Mouse (Mus musculus) layer of hippocampus, adult 9-11 months (tissue): Measurements from ENCODE around the gene Strbp.

Source experiments
- DNase-seq: peaks from one replicate; pipeline ENCODE4 v3.0.0; 2022

Strbp gene

DNA sequence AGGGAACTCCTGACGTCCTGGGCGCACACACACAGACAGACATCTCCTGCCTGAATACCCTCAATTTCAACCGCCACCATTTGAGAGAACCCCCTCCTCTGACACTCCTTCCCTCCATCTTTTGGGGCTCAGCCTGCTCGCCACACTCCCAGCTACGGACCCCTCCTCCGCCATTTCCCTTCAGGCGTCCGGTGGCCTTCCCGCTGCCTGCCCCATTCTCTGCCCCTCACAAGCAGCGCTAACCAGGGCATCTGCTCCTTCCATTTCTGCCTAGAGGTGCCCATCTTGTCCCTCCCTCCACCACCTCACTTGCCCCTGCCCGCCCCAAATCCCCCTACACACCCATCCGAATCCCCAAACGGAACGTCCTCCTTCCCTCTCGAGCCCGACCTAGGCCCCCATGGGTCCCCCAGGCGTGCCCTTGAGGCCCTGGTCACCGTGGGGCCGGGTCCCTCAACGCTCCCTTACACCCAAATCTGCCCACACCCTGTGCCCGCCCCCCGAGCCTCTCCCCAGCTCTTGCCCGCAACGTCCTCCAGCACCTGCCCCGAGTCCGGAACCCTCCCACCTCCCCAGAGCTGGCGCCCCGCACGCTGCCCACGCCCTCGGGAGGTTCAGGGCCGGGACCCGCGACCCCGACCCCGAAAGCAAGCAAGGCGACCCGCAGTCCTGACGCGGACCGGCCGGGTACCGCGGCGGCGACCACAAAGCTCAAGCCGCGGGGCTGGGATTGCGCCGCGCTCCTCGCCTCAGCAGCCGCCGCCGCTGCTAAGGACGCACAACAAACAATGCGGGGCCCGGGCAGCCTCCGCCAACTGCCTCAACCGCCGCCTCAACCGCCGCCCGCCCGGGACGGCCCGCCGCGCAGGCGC lies 1.1 kb downstream of the Strbp start:
- DNase-seq: peak; percentile 20

DNA sequence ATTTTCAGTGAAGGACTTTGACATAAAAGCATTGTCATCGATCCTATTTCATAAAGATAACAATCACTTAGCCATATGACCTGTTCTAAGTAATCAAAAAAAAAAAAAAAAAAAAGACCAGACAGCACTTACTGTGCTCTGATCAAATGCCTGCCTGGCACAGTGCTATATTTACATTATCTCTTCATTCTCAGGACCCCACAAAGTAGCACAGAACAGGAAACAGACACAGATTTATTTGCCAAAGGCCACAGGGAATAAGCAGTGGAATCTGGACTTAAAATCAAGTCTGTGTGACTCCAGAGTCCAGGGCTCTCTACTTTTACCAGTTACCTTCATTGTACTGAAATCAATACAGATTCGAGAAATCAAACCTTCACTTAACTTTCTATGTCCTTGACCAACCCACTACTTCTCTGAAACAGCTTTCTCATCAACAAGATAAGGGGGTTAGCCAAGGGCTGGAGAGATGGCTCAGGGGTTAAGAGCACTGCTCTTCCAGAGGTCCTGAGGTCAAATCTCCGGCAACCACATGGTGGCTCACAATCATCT lies 14.5 kb downstream of the Strbp start:
- DNase-seq: no peak

DNA sequence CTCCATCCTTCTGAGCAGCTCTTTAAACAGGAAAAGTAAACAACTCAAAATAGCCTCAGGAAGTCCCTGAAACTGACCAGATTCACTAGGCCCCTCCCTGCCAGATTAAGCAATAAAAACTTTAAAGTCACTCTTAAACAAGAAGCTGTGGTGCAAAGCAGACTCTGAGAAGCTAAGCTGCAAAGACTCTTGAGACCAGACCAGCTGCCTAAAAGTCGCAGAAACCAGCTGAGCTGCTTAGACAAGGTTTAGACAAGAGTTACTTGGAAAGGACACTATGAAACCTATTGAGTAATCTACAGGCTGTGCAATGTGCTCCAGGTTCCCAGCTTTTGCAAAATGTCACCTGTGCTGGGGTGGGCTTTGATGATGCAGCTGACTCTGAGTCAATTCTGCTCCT lies 16.6 kb downstream of the Strbp start:
- DNase-seq: no peak

DNA sequence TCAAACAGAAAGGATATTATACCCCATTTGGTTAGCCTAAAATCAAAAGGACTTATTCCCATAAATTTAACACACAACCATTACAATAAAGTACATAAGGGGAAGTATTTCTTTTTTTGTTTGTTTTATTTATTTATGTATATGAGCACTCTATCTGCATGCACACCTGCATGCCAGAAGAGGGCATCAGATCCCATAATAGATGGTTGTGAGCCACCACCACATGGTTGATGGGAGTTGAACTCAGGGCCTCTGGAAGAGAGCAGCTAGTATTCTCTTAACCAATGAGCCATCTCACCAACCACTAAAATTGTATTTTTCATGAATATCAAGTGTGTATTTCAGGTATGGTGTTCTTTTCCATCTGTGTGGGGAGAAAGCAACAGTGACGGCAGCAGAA lies 18.8 kb downstream of the Strbp start:
- DNase-seq: no peak

DNA sequence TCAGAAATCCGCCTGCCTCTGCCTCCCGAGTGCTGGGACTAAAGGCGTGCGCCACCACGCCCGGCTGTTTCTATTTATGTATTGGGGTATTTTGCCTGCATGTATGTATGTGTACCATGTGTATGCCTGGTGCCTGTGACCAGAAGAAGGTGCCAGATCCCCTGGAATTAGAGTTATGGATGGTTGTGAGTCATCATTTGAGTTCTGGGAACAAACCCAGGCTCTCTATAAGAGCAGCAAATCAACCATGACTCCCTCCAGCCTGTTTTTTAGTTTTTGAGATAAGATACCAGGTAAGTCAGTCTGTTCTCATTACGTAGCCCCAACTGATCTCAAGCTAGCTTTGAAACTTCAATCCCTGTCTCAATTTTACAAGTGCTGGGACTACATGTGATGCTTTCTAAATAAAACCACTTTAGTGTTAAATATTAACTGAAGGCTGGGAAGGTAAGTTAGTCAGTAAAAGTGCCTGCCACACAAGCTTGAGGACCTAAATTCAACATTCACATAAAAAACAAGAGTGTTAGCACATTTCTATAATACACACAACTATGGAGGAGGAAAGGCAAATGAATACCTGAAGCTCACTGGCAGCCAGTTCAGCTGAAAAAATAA lies 21.4 kb downstream of the Strbp start:
- no peak for DNase-seq

DNA sequence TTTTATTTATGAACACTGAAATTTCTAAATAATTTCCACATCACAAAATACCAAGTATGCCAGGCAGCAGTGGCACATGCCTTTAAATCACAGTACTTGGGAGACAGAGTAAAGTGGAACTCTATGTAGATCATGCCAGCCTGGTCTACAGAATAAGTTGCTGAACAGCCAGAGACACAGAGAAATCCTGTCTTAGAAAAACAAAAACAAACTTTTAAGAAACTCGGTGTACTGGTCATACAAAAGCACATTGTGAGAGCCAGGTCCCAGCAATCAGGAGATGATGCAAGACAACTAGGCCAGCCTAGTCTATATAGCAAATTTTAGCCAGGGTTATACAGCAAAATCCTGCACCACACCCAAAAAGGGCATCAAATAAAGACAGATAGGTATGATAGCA lies 52.6 kb downstream of the Strbp start:
- DNase-seq: no peak

DNA sequence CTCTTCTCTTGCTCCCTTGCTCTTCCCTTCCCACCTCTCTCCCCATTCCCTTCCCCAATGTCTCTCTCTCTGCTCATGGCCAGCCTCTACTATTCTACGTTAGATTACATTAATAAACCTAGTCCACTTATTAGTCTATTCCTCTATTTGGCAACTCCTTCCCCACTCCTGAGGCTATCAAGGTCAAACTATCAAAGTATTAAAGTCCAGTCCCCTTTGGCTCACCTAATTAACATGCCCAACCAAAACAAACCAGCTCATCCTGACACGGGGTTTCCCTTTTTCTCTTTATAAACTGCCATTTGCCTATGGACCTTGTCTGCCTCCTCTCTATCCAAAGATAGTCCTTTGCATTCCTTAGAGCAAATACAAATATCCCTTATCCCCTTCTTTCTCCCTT lies 54.1 kb downstream of the Strbp start:
- no peak for DNase-seq

DNA sequence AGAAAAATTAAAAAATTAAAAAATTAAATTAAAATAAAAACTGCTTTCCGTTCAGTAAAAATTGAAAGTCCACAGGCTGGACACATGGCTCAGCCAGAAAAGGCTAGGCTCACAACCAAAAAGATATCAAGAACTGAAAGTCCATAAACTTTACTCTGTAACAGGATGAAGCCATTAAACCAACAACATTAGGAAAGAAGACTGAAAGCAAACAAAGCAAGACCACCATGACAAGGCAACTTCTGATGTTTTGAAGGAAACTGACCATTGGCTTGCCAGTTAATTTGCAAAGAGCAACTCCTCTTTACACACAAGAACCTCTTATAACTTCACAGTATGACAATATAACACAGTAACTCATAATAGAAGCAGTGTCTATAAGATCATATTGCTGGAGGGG lies 54.7 kb downstream of the Strbp start:
- no peak for DNase-seq

DNA sequence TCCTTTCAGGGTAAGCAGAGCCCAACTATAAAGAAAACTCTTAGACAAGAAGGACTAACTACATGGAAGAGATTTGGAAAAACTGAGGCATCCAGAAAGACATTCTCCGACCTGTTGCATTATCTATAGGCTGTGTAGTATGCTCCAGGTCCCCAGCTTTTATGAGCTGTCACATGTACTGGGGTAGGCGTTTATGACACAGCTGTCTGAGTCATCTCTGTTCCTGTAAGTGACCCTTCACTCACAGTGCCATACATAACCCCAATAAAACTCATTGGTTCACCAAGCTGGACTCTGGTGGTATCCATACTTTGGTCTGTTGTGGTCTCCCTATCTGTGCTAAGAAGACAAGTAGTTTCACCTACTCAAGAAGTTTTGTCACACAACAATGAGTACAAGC lies 80.3 kb downstream of the Strbp start:
- DNase-seq: no peak

DNA sequence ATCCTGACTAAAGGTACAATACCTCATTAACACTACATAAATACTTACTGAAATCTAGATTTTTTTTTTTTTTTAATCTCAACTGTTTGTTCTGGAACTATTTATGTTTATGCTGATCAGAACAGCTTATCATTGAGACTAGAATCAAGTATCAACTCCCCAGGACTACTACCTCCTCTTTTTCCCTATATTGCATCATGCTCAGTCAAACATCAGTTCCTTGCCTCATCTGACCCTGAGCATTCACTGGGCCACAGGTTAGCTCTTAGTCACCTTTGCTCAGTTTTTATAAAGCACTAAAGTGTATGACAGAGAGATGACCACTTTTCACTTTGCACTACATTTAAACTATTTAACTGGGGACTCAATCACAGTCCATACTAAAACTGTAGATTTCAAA lies 115.7 kb downstream of the Strbp start:
- no peak for DNase-seq

DNA sequence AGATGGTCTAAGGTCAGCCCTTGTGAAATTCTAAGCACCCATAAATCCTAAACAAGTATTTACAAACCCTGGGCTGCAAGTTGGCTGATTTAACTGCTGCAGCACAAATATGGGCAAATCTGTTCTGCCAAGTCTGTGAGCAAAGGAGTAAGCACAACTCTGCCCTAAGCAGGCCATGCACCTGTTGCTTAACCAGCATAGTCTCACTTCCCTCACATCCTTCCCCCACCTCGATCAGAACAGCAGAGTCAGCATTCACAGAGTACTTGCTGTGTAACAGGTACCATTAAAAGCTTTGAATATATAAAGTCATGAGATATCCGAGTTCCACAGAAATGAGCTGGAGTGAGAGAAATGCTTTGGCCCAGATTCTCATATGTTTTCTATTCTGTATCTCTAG lies 125.5 kb downstream of the Strbp start:
- DNase-seq: no peak

DNA sequence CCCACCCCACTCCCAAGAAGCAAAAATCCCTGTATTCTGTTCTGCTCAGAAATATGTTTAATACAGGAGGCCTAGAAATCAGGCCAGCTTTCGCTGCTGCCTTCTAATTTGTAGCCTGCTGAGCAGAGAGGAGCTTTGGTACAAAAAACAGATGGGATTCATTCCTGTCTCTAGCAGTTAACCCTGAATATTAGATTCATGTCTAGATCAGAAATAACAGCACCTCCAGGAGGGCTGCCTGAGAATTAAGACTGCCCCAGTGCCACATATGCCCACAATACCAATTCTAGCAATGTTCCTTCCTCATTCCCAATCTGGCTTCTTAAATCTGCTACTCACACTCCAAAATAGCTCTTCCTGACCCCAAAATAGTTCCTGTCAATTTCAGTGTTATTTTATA lies 127.0 kb downstream of the Strbp start:
- peak; percentile 59 for DNase-seq

DNA sequence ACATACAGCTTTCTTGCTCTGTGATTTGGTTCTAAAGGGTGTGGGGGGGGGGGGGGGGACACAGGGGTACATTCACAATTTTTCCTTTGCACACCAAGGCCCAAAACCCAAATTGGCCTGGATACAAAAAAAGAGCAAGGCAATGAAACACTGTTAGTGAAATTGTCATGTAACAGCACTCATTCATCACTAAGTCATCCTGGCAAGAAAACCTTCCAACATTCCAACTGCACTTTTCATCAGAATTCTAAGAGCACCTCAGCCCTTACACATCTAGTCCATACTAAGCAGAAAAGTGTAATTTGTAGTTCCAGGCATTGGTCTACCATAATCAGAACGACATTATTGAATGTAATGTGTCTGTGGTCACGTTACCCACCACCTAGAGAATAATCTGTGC lies 131.5 kb downstream of the Strbp start:
- no peak for DNase-seq

DNA sequence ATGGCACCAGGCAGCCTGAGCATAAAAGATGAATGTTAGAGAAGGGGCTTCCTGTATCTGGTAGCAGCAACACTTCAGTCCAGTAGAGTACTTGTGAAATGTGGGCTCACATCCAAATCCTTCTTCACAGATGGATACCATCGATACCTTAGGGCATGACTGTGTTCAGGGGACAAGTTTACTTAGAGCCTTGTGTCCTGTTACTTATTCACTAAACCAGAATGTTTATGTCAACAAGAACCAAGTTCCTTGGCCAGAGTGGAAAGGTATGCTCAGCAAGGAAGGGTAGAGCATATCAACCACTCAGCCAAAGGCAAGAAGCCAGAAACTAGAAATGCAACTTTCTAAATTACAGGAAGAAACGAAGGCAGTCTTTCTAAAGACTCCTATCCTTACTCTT lies 133.0 kb downstream of the Strbp start:
- DNase-seq: no peak

DNA sequence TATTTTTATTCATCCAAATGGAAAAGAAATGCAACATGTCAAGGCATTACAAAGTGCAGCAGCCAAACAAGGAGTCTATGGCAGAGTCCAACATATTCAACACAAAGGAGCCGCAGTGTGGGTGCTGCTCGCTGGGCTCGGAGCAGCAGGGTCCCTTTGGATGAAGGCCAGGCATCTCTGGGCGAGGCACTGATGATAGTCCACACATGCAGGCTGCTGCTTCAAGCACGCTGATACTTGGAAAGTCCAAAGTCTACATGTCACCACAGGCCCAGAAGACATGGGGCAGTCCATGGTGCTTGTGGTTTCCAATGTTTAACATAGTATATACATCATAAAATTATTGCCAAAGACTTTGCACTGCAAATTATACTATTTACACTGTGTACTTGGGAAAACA lies 133.8 kb downstream of the Strbp start:
- no peak for DNase-seq

DNA sequence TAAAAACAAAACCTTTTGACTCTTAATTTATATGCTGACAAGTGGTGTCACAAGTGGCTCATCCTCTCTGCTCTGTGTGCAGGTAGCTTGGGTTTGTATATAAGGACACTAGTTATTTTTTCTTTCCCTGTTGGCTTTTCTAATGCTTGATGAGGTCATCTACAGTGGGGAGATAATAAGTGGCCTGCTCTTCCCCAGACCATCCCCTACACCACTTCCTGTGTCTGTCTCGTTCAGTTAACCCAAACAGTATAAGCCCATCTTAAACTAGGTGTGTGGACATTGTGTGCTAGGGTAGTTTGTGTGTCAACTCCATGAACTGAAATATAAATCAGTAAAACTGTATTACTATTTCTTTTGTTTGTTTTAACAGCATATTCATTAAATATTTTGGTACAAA lies 137.6 kb downstream of the Strbp start:
- DNase-seq: no peak

DNA sequence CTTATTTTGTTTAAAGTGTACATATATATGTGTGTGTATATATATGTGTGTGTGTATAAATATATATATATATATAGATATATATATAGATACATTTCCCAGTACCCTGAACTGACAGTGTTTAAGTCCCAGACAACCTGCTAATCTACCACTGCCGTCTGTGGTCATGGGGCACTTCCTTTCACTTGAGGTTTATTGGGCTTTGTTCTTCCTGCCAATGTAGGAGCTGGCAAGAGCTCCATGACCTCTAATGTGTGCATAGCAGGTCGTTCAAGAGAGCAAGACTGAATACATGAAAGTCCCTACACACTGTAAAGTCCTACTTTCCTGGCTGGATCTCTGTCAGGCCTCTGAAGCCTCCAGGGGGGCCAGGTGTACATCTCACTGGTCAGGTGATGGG lies 138.1 kb downstream of the Strbp start:
- no peak for DNase-seq

DNA sequence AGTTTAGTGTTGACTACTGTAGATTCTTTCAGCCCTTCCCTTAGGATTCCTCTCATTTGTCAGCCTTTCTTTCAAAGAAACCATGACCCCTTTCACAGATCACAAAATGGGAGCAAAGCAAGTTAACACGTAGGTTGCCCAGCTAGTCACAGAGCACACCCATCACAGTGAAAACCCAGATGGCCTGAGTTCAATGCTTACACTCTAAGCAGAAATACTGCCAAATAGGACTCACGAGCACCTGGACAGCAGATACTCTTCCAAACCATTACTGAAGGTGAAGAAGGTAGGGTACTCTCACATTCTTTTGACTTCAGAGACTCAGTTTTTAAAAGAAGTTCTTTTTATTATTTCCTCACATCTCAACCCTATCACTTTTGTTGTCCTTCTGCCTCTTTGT lies 147.3 kb downstream of the Strbp start:
- no peak for DNase-seq

DNA sequence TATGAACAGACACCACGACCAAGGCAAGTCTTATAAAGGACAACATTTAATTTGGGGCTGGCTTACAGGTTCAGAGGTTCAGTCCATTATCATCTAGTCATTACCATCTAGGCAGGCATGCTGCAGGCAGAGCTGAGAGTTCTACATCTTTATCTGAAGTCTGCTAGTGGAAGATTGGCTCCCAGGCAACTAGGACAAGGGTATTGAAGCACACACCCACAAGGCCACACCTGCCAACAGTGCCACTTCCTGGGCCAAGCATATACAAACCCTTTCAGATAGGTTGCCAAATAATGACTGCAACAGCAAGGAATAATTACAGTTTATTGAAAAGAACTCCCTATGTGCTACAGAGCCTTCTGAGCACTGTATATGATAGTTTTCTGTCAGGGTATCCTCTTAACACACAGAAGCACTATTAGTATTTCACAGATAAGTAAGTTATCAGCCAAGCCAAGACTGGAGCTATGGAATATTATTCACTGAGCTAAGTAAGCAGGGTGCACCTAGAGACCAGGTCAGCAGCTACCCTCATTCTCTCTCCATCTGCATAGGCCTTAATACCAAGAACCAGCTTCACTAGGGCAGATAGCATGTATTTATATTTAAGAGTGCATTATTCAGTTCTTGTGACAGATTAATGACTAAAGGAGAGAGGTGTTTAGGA lies 154.2 kb downstream of the Strbp start:
- DNase-seq: no peak

DNA sequence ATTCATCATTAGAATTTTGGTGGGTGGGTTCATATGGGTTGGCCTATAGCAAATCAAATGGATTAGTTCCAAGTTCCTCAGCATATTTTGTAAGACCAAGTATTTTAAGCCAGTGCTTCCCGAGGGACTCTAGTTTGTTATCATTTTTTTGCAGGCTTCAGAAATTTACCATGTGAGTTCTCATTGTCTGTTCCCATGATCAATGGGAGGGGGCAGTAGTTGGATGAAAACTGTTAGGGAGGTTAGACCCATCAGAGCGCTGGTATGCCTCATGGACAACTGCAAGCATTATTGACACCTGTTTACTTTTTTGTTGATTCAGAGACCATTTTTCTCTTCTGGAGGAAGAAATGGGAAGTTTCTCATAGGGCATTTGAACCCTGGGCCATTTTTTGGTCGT lies 172.0 kb downstream of the Strbp start:
- no peak for DNase-seq

DNA sequence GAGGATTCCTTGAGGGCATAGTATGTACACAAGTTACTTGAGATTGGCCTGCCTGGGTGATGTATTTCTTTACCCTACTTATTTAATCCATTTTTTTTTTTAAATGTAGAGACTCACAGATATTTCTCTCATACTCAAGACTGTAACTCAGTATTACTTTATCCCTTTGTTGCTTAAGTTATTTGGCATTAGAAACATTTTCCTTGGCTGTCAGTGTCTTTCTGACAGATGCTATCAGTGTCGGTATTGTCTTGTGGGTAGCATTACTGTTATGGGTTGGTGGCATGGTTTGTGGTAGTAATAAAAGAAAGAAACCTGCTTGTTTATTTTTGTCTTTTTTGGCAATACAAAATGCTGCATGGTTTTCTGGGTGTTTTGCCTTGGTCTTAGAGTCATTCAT lies 172.9 kb downstream of the Strbp start:
- DNase-seq: no peak

DNA sequence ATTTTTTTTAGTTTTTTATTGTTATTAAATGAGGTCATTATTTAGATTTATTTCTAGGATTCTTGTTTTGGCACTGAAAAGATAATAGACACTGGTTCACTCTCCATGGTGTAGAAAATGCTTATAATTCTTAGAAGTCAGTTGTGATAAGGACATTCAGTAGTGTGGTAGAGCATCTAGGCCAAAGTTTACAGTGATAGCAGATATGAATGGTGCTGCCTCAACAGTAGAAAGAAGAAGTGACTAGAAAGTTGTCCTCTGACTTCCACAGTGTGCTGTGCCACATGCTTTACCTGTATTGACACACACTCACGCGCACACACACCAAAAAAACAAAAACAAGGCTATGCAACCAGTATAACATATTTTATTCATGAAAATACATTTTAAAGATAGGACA lies 174.3 kb downstream of the Strbp start:
- no peak for DNase-seq

DNA sequence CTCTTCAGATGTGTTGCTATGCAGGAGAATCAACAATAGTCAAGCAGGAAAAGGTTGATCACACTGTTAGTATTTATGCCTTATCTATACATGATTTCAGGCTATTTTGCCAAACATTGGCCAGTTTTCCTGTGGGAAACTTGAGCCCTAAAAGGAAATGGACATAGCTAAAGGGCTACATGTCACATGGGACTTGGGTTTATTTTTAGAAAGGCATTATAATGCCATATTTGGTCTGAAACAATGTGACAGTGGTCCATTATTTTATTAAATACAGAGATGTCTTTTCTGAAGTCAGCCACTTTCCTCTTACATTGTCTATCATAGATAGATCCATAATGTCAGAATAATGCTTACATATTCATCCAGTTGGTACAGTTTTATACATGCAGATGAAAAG lies 176.1 kb downstream of the Strbp start:
- no peak for DNase-seq

DNA sequence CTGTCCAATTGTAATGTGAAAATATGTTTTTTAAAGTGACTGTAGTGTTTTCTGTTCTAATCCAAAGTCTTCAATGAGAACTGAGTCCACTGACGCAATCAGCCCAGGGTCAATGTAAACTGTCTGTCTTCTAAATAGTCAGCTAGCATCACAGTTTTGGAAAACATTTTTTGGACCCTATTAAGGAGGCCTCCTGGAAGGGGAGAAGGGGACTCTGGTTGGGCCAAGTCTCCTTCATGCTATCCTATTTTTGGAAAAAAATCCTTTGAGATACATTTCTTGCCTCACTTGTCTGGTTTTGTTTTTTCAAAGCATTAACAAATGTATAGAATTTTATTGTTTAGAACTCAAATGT lies 184.4 kb downstream of the Strbp start:
- no peak for DNase-seq
